Mouse (Mus musculus) adrenal gland, adult 8-10 months (tissue): Measurements from ENCODE around the gene Qk. TPM values are rescaled to one million over a fixed set of nuclear protein-coding genes. Genes with fewer than 3 reads are reported as not detected.
A peak's percentile ranks its signal among the peaks of the same experiment; 100 is the strongest.

Experiments used
- DNase-seq: peaks from one replicate; pipeline ENCODE4 v3.0.0; 2022
- total RNA-seq, 4 experiments: library from RNA; stranded (reverse); gene quantifications; 2 replicates each; pipeline ENCODE4 v1.2.4; 2022

Gene Qk
- 100 to 1,000 TPM; 121 to 231 (median 200) TPM for total RNA-seq

- DNase-seq: peak; percentile 86
Observed at GRCm38 (mm10) chr17:10319685-10320455, at the start of gene Qk. Gene Qk, minus strand, starts transcription at chr17:10319854.

GRCm38 (mm10) chr17:10367044-10367443 lies 47.4 kb upstream of the Qk start:
- no peak for DNase-seq

GRCm38 (mm10) chr17:10366577-10366976 lies 46.9 kb upstream of the Qk start:
- no peak for DNase-seq

- no peak for DNase-seq
Observed at GRCm38 (mm10) chr17:10365501-10366482, 46.1 kb upstream of the Qk start.

GRCm38 (mm10) chr17:10363151-10363550 lies 43.5 kb upstream of the Qk start:
- no peak for DNase-seq

GRCm38 (mm10) chr17:10361882-10362291 lies 42.2 kb upstream of the Qk start:
- DNase-seq: no peak

- no peak for DNase-seq
Observed at GRCm38 (mm10) chr17:10360738-10361137, 41.1 kb upstream of the Qk start.

GRCm38 (mm10) chr17:10359466-10359865 lies 39.8 kb upstream of the Qk start:
- peak; percentile 65 for DNase-seq

GRCm38 (mm10) chr17:10357348-10357747 lies 37.7 kb upstream of the Qk start:
- no peak for DNase-seq

- DNase-seq: no peak
Observed at GRCm38 (mm10) chr17:10356294-10356693, 36.6 kb upstream of the Qk start.

GRCm38 (mm10) chr17:10355746-10356145 lies 36.1 kb upstream of the Qk start:
- DNase-seq: no peak

GRCm38 (mm10) chr17:10338286-10338685 lies 18.6 kb upstream of the Qk start:
- no peak for DNase-seq

GRCm38 (mm10) chr17:10336558-10336957 lies 16.9 kb upstream of the Qk start:
- DNase-seq: no peak

- DNase-seq: no peak
Observed at GRCm38 (mm10) chr17:10335809-10336499, 16.3 kb upstream of the Qk start.

- DNase-seq: peak; percentile 72
Observed at GRCm38 (mm10) chr17:10334957-10335690, 15.5 kb upstream of the Qk start.

- no peak for DNase-seq
Observed at GRCm38 (mm10) chr17:10334481-10334880, 14.8 kb upstream of the Qk start.

- no peak for DNase-seq
Observed at GRCm38 (mm10) chr17:10333321-10333720, 13.7 kb upstream of the Qk start.

- no peak for DNase-seq
Observed at GRCm38 (mm10) chr17:10332127-10332526, 12.5 kb upstream of the Qk start.

- DNase-seq: no peak
Observed at GRCm38 (mm10) chr17:10329461-10329860, 9.8 kb upstream of the Qk start.

- no peak for DNase-seq
Observed at GRCm38 (mm10) chr17:10328544-10329100, 9.0 kb upstream of the Qk start.

- no peak for DNase-seq
Observed at GRCm38 (mm10) chr17:10327584-10328210, 8.0 kb upstream of the Qk start.
